Mouse (Mus musculus): ENCODE results near the gene Sowahb.

Gene Sowahb

GRCm38 (mm10) chr5:93000774-93001757 lies 43.8 kb downstream of the Sowahb start:
- no peak for DNase-seq

- no peak for DNase-seq
Measured at GRCm38 (mm10) chr5:93000060-93000459, 44.8 kb downstream of the Sowahb start.

- DNase-seq, result no peak
Measured at GRCm38 (mm10) chr5:92998494-92999016, 46.3 kb downstream of the Sowahb start.

GRCm38 (mm10) chr5:92997428-92998120 lies 47.2 kb downstream of the Sowahb start:
- peak; percentile 59 for DNase-seq

GRCm38 (mm10) chr5:92994861-92995260 lies 50.0 kb downstream of the Sowahb start:
- DNase-seq, result no peak

GRCm38 (mm10) chr5:92994309-92994708 lies 50.5 kb downstream of the Sowahb start:
- no peak for DNase-seq

- no peak for DNase-seq
Measured at GRCm38 (mm10) chr5:92992106-92992505, 52.7 kb downstream of the Sowahb start.

Measured in kidney, adult 11 months (tissue).